Mouse (Mus musculus) E14TG2a.4 (cell line): Measurements from ENCODE around the gene Rplp0.

Experiments used
- CTCF ChIP-seq: conservative IDR thresholded peaks from 2 replicates; pipeline ENCODE4 v1.5.1; 2014; ENCODE audit warnings: low read length
- NANOG ChIP-seq: IDR thresholded peaks from 2 replicates; pipeline ENCODE4 v1.6.1; 2014; ENCODE audit warnings: borderline replicate concordance, low read length, mixed read lengths

DNA sequence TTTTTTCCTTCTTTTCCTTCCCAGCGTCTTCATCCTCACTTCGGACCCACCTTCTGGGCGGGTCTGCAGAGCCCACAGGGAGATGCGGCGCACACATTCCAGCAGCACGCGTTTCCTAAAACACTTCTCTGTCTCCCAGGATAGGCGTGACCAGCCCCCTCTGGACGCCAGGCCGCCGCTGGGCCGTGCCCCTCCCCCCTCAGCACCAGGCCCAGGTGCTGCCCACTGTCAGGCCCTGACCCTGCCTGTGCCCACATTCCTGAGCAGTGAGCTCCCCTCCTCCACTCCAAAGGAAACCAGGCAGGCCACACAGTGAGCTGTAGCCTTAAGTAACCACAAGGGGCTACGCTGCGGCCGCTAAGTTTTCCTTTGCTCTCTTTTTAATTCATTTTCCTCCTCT lies 35.3 kb upstream of the Rplp0 start:
- TF ChIP-seq CTCF (no peak; the same call in 1 of the 2 replicates), NANOG (no peak)
